Mouse (Mus musculus): ENCODE results near the gene Eprs.

Eprs gene

DNA sequence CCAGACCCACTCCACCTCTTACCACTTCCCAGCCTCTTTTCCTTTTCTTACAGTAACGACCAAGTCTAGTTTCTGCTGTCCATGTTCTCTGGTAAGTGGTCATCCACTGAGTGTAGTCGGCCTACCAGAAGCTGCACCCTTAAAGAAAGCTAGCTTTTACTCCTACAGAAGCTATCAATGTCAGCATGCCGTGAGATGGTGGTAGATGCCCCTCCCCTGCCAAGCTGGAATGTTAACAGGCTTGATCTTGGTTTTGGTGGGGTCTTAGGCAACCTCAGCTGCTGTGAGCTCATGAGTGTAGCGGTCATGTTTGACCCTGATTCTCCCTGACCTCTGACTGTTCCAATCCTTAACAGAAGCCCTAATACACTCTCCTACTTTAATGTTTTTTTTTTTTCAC is 4.6 kb upstream of the Eprs start:
- no peak for DNase-seq (ENCODE audit: low spot score in 2 of 2)

- peak; percentile 37 to 54 for DNase-seq (ENCODE audit: low spot score in 2 of 2)
Observed at GRCm38 (mm10) chr1:185363526-185364182, 810 bp downstream of the Eprs start.

DNA sequence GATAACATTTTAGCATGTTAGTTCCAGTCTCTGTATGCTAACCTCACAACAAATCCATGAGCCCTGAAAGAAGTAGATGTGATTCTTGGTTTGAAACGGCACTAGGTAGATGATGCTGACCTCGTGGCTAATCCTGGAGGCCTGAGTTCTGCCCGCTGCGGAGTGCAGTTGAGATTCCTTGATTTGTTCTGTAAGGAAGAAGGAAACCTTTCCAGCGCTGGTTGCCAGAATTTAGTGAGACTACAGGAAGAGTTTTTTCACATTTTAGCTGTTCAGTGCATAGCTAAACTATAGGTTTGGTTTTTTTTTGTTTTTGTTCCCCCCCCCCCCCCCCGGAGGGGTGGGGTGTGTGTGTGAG is 1.3 kb downstream of the Eprs start:
- DNase-seq (ENCODE audit: low spot score in 2 of 2), result no peak

DNA sequence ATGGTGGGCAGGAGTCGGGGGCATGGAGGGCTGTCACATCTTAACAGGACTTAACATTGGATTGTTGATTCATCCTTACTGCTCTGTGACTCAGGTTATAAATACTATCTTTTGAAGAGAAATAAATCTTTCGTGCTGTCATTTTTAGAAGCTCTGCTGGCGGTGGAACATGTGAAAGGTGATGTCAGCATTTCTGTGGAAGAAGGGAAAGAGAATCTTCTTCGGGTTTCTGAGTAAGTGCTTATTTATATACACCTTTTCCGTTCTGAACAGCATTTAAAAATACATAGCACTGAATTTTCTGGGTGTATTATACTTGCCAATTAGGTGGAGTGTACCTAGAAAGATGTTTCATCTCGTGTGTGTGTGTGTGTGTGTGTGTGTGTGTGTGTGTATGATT is 4.5 kb downstream of the Eprs start:
- no peak for DNase-seq (ENCODE audit: low spot score in 2 of 2)

GRCm38 (mm10) chr1:185369979-185370378 is 7.1 kb downstream of the Eprs start:
- DNase-seq (ENCODE audit: low spot score in 2 of 2), result no peak

- no peak for DNase-seq (ENCODE audit: low spot score in 2 of 2)
Observed at GRCm38 (mm10) chr1:185376390-185376789, 13.5 kb downstream of the Eprs start.

GRCm38 (mm10) chr1:185377429-185377828 is 14.6 kb downstream of the Eprs start:
- no peak for DNase-seq (ENCODE audit: low spot score in 2 of 2)

DNA sequence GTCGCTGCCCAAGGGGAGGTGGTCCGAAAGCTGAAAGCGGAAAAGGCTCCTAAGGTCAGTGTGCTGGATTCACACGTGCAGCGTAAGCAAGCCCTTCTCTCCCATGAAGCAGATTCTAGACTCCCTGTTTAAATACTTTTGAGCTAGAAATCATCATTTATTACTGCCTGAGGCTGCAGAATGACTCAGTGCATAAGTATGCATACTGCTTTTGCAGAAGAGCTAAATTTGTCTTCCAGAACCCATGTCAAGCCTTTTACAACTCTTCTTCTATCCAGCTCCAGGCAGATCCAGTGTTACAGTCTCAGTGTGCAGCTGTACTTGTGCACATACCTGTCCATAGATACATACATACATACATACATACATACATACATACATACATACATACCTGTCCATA is 38.8 kb downstream of the Eprs start:
- no peak for DNase-seq (ENCODE audit: low spot score in 2 of 2)

DNA sequence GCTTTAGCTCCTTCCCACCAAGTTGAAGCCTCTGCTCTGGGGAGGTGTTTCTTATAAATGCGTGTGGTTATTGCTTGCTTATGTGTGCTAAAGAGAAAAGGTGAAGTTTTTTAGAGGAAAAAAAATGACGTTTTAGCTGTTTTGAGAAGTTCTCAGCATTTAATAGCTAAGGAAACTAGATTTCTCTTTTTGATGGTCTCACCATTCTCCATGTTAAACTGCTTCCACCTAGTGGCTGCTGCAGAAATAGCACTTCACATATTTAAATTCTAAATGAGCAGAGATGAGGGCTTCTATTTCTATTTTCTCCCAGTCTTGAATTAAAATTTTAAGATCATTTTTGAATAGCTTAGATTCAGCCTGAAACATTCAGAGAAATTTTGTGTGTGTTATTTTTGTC is 41.2 kb downstream of the Eprs start:
- no peak for DNase-seq (ENCODE audit: low spot score in 2 of 2)

- DNase-seq (ENCODE audit: low spot score in 2 of 2), result no peak
Observed at GRCm38 (mm10) chr1:185405921-185406320, 43.1 kb downstream of the Eprs start.

DNA sequence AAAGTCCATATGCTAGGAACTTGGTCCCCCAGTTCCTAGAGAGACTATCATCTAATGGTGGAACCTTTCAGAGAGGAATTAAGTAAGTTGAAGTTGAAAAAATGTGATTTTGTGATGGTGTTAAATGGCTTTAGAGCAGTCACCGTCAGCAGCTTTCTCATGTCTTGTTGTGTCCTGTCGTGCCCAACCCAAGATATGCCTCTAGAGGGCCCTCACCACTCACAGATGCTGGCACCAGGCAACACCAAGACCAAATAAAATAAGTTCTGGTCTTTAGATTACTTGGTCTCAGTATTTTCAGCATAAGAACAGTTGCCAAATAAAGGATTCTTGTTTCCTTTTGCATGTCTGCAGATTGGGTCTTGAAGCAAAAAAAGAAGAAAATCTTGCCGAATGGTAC is 47.0 kb downstream of the Eprs start:
- no peak for DNase-seq (ENCODE audit: low spot score in 2 of 2)

- DNase-seq (ENCODE audit: low spot score in 2 of 2), result no peak
Observed at GRCm38 (mm10) chr1:185418011-185418410, 55.2 kb downstream of the Eprs start.

DNA sequence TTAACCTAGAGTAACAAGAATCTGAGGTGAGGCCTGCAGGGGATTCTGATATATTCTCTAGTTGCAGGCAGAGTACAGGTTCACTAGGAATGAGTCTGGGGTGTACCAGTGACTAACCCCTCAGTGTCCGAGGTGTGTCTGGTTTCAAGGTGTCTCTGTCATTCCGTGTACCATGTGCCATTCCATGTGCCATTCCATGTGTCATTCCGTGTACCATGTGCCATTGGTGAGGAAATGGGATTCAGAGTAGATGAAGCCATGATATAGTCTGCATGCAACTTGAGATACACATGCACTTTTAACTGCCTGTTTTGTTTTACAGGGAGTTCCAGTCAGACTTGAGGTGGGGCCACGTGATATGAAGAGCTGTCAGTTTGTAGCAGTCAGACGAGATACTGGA is 57.0 kb downstream of the Eprs start:
- DNase-seq (ENCODE audit: low spot score in 2 of 2), result no peak

- no peak for DNase-seq (ENCODE audit: low spot score in 2 of 2)
Observed at GRCm38 (mm10) chr1:185420776-185421175, 57.9 kb downstream of the Eprs start.

DNA sequence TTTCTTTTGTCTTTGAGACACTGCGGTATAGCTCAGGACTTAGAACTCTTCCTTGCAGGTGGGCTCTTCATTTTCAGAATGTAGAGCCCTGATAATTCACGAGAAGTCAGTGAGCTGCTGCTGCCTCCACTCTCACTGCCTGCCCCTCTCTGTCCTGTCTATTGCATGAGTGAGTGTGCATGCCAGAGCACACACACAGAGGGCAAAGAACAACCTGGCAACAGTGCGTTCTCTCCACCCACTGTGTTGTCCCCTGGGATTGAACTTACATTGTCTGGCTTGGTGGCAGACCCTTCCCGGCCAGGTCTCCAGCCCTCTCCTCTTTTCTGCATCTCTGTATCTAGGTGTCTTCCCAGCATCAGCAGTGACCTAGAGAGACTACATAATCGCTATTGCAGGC is 63.7 kb downstream of the Eprs start:
- no peak for DNase-seq (ENCODE audit: low spot score in 2 of 2)

- no peak for DNase-seq (ENCODE audit: low spot score in 2 of 2)
Observed at GRCm38 (mm10) chr1:185430488-185430887, 67.6 kb downstream of the Eprs start.

GRCm38 (mm10) chr1:185431245-185431997 is 68.6 kb downstream of the Eprs start:
- DNase-seq (ENCODE audit: low spot score in 2 of 2), result no peak

GRCm38 (mm10) chr1:185431998-185432317 is 69.1 kb downstream of the Eprs start:
- DNase-seq (ENCODE audit: low spot score in 2 of 2), result no peak

DNA sequence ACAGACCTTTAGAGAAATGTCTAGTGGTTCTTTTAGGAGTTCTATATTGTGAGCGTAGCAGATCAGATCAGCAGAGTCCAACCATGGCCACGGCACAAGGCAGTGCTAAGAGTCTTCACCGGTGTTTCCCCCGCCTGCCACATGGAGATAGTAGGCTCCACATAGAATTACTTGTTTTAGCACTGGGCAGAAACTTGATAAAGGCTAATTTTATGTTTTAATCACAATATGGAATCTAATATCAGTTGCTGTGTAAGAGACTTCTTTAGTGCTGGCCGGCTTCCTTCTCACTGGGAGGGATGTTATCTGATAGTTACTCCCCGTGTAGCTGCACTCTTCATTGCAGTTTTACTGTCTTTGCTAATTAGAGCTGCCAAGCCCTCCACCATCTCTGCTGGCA is 70.3 kb downstream of the Eprs start:
- DNase-seq (ENCODE audit: low spot score in 2 of 2), result no peak

- peak in 1 of 2 experiments; percentile 34 for DNase-seq (ENCODE audit: low spot score in 2 of 2)
Observed at GRCm38 (mm10) chr1:185438841-185439580, 76.2 kb downstream of the Eprs start.

- no peak for DNase-seq (ENCODE audit: low spot score in 2 of 2)
Observed at GRCm38 (mm10) chr1:185441703-185442472, 79.0 kb downstream of the Eprs start.

- DNase-seq (ENCODE audit: low spot score in 2 of 2), result no peak
Observed at GRCm38 (mm10) chr1:185448936-185449335, 86.1 kb downstream of the Eprs start.
